Mouse (Mus musculus) spleen, adult 2 months (tissue): ENCODE measurements at regions not wholly inside any gene's neighbourhood (a gene's known extent, or its start where the extent isn't known, plus 50 kb on each side); places are given as distances from the start of the nearest gene placed in this dataset.

Experiments
- DNase-seq, 2 experiments: peaks; one replicate each; pipeline versions ENCODE4 v3.0.0 to v3.0.0-alpha.2; 2012 to 2021; ENCODE audit warnings: low spot score in 2 of 2, low read depth in 1 of 2
- H3K27ac ChIP-seq: fragments of 200-500 bp; 2 replicates; pipeline ENCODE4 v1.5.1; 2012; ENCODE audit warnings: low read length, inconsistent platforms; ENCODE audit not compliant: insufficient read depth
- H3K27me3 ChIP-seq: fragments of 200-500 bp; 2 replicates; pipeline ENCODE4 v1.6.1; 2012; ENCODE audit warnings: mild to moderate bottlenecking, moderate library complexity, low read length, inconsistent platforms; ENCODE audit not compliant: control insufficient read depth, insufficient read depth
- H3K36me3 ChIP-seq: fragments of 200-500 bp; 2 replicates; pipeline ENCODE4 v1.6.1; 2012; ENCODE audit warnings: mild to moderate bottlenecking, low read length, inconsistent platforms; ENCODE audit not compliant: control insufficient read depth, insufficient read depth
- H3K4me1 ChIP-seq: fragments of 200-500 bp; 2 replicates; pipeline ENCODE4 v1.6.1; 2011; ENCODE audit warnings: inconsistent platforms; ENCODE audit not compliant: control insufficient read depth, insufficient read depth, insufficient read length
- H3K4me3 ChIP-seq: fragments of 200-500 bp; 2 replicates; pipeline ENCODE4 v1.5.1; 2011; ENCODE audit warnings: mild to moderate bottlenecking, inconsistent platforms; ENCODE audit not compliant: insufficient read depth, insufficient read length; ENCODE audit errors: extremely low read depth
- CTCF ChIP-seq: fragments of 200-500 bp; IDR thresholded peaks from 2 replicates; pipeline ENCODE4 v1.5.1; 2011; ENCODE audit warnings: mild to moderate bottlenecking, inconsistent platforms; ENCODE audit not compliant: insufficient read depth, insufficient read length, insufficient replicate concordance; ENCODE audit errors: extremely low read depth
- POLR2A ChIP-seq: fragments of 200-500 bp; IDR thresholded peaks from 2 replicates; pipeline ENCODE4 v1.6.1; 2011; ENCODE audit warnings: low read depth, low read length, inconsistent platforms
- WGBS: fragments of 180-500 bp; shearing (Covaris S2); methylation state at CpG from one replicate; pipeline ENCODE4 v1.1.7; 2018; 5-methylcytosine and 5-hydroxymethylcytosine counted together

GRCm38 (mm10) chr13:31191344-31192139 lies 217.5 kb downstream of the Gm5447 start:
- Histone ChIP-seq H3K4me1 (no peaks in the 10 kb centered on the region), H3K27me3 (no peaks in the 10 kb centered on the region), H3K36me3 (no peaks in the 10 kb centered on the region), H3K27ac (no peak overlapping the region), H3K4me3 (no peak overlapping the region)
- no peak for TF ChIP-seq POLR2A
- no peak for TF ChIP-seq CTCF
- no peak for DNase-seq
- 85% methylated on average over 7 of the region's 7 CpGs for WGBS

DNA sequence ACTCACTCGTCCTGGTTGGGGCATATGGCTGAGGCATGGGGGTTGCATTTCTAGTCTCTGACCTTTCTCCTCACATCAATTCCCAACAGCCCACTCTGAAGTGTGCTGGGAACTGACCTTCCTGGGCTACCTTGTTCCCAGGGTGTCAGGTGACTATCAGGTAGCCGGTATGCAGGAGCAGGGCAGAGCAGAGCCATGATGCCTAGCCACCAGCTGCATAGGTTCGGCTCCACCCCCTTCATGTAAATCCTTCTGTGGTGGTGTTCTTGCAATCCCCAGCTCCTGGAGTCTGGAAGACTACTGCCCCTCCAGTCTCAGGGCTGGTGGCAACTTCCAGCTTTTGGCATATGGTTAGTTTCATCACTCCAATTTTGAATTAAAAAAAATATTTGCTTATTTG lies 221.0 kb downstream of the Gm5447 start:
- no peaks in the 10 kb centered on the region for H3K27me3 ChIP-seq
- H3K4me3 ChIP-seq = no peak overlapping the region
- no peaks in the 10 kb centered on the region for H3K36me3 ChIP-seq
- 71% methylated on average over 3 of the region's 3 CpGs for WGBS
- no peaks in the 10 kb centered on the region for H3K4me1 ChIP-seq
- TF ChIP-seq CTCF (no peak), POLR2A (no peak)
- H3K27ac ChIP-seq = no peak overlapping the region
- DNase-seq = no peak

DNA sequence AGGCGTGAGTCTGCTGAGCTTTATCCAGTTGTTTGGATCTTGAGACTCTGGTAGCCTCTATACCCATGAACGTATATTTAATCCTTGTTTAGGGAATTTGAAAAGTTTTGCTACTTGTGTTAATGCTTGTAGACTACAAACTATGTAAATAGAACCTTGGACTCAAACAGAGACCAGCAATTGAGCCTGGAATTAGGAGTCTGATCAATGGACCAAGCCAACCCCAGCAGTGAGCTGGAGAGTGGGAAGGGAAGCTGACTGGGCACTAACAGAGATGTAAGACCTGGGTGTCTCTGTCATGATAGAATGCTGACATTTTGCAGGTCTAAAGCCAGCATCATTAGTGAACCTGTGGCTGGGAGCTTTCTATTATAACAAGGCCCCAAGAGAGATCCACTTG lies 222.5 kb downstream of the Gm5447 start:
- H3K4me1 ChIP-seq = no peaks in the 10 kb centered on the region
- H3K36me3 ChIP-seq = no peaks in the 10 kb centered on the region
- H3K4me3 ChIP-seq = no peak overlapping the region
- H3K27ac ChIP-seq = no peak overlapping the region
- no peaks in the 10 kb centered on the region for H3K27me3 ChIP-seq
- TF ChIP-seq POLR2A = no peak
- TF ChIP-seq CTCF = no peak
- no peak for DNase-seq
- WGBS = 71% methylated on average over 2 of the region's 2 CpGs

GRCm38 (mm10) chr13:31197593-31197992 lies 223.6 kb downstream of the Gm5447 start:
- H3K27me3 ChIP-seq = no peaks in the 10 kb centered on the region
- no peak for DNase-seq
- H3K4me3 ChIP-seq = no peak overlapping the region
- H3K4me1 ChIP-seq = no peaks in the 10 kb centered on the region
- H3K27ac ChIP-seq = no peak overlapping the region
- no peak for TF ChIP-seq POLR2A
- TF ChIP-seq CTCF = no peak
- WGBS = 89% methylated on average over 2 of the region's 2 CpGs
- H3K36me3 ChIP-seq = no peaks in the 10 kb centered on the region

DNA sequence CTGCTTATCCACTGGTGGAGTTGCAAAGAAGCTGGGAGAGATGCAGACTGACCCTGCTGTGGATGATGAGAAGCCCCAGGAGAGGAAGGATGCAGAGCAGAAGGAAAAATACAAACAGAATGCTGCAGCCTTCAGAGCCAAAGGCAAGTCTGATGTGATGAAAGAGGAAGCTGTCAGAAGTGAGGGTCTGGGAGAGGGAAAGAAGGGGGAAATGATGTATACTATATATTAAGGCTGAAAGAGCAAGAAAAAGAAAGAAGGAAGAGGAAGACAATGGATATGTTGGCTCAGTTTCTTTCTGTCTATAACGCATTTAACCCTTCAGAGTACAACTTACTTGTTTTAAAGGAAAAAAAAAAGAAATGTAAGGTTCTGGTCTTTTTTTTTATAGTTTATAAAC lies 225.4 kb downstream of the Gm5447 start:
- no peak for TF ChIP-seq POLR2A
- no peak for TF ChIP-seq CTCF
- Histone ChIP-seq H3K4me1 (no peaks in the 10 kb centered on the region), H3K4me3 (no peak overlapping the region), H3K27ac (no peak overlapping the region), H3K36me3 (no peaks in the 10 kb centered on the region), H3K27me3 (no peaks in the 10 kb centered on the region)
- DNase-seq = no peak
- WGBS = 44% methylated on average over 1 of the region's 1 CpGs

DNA sequence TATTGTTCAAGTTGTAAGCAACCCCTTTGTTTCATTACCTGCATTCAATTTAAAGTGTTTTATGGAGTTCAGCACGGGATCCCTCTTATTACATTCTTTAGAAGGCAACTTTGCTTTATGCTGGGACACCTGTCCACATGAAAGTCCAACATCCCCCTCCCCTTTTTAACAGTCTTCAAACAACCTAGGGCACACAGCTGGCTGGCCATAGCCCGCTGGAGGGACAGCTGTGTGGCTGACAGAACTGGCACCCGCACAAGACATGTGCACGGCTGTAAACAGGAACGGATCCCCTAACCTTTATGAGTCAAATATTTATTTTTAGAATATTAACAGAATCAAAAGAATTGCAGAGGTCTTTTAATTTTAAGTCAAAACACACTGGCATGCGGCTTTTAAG lies 230.1 kb downstream of the Gm5447 start:
- 66% methylated on average over 6 of the region's 6 CpGs for WGBS

DNA sequence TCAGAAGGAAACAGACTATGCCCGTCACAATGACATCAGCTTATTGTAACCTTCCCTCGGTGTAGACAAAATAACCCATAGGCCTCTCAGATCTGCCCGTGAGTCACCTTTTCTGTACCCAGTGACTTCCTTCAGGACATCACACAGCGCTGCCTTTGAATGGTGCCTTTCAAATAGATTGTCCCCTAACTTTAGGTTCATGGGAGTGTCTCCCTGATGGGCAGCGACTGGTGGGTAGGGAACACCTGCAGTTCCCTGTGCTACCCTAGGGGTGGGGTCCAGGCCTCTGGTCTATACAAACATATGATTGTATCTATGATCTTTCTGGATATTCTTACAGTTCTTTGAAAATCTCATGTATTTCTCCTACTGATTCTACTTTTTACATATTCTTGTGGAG lies 232.4 kb downstream of the Gm5447 start:
- no peaks in the 10 kb centered on the region for H3K27me3 ChIP-seq
- H3K4me3 ChIP-seq = no peak overlapping the region
- WGBS = 65% methylated on average over 5 of the region's 5 CpGs
- no peaks in the 10 kb centered on the region for H3K4me1 ChIP-seq
- H3K27ac ChIP-seq = no peak overlapping the region
- no peak for TF ChIP-seq CTCF
- TF ChIP-seq POLR2A = no peak
- H3K36me3 ChIP-seq = no peaks in the 10 kb centered on the region
- DNase-seq = no peak

More for the DNA sequence above, 230.1 kb downstream of the Gm5447 start:
- TF ChIP-seq POLR2A (no peak), CTCF (no peak)
- Histone ChIP-seq H3K36me3 (no peaks in the 10 kb centered on the region), H3K4me3 (no peak overlapping the region), H3K27ac (no peak overlapping the region), H3K4me1 (no peaks in the 10 kb centered on the region), H3K27me3 (no peaks in the 10 kb centered on the region)
- no peak for DNase-seq
